Comparison of ENCODE assay signal across 22 mouse cellular contexts in the genomic region with DNA sequence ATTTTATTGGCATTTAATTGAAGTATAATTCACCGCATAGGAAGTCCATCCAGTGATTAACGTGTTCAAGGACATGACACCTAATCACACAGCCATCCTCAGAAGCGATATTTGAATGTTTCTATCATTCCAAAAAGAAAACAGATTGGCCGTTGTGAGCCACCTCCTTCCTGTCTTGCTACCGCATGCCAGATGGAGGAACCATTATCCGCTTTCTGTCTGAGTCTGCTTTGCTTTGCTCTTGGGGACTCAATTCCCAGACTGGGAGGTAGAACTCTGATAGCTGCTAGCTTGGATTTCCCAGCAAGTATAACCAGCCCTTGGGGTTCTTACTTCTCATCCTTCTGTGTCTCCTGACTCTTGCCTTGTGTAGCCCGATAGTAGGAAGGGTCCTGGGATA.
DNase-seq lines count a peak whose midpoint lies in the region; ATAC-seq and TF ChIP-seq lines count a peak whose summit lies in the region.
"Had no signal": no experiment of that assay in that cellular context is flagged by ENCODE, and none has a peak within 500 bp of the region (broad histone marks: within the 10 kb centered on the region; RNA-seq: fewer than 3 reads in every experiment).

No protein-coding gene starts in this region.

- ATAC-seq in heart, embryonic 16.5 days (replicated peaks; ENCODE audit: extremely low read depth, insufficient read depth, low FRiP score) = no peak
- ATAC-seq: forebrain, embryonic 13.5 days; intestine, embryonic 16.5 days had no signal

- no peaks in the 10 kb centered on the region for H3K36me3 ChIP-seq in heart, embryonic 10.5 days
- H3K36me3 ChIP-seq in heart, embryonic 16.5 days (ENCODE audit: control insufficient read depth, insufficient read depth) = no peaks in the 10 kb centered on the region
- H3K36me3 ChIP-seq: embryonic facial prominence, embryonic 15.5 days; hindbrain, embryonic 10.5 days had no signal

- no peak for DNase-seq in heart, embryonic 10.5 days (ENCODE audit: low spot score)
- no peak for DNase-seq in heart, postnatal 4 days
- no peak for DNase-seq in heart, postnatal 10 days
- peak; percentile 12 for DNase-seq in brain, adult 2 months (ENCODE audit: low read depth, low spot score)
- DNase-seq in brain, embryonic 14.5 days (ENCODE audit: low read depth) = peak; percentile 58
- DNase-seq: adrenal gland, adult 2 months; adrenal gland, postnatal 25 days; cerebellum, adult 11 months; cerebellum, adult 8-10 months; cerebellum, postnatal 14 days; embryo, embryonic 11 days; gastrocnemius, adult 2 months; gastrocnemius, postnatal 25 days; heart, postnatal 14 days; kidney, adult 2 months had no signal

- H3K9ac ChIP-seq in heart, embryonic 16.5 days (ENCODE audit: low read length) = no peak overlapping the region
- H3K9ac ChIP-seq: embryonic facial prominence, embryonic 15.5 days; forebrain, embryonic 13.5 days; hindbrain, embryonic 14.5 days had no signal

- no peak for TF ChIP-seq CTCF in brain, embryonic 14.5 days (IDR thresholded peaks at IDR 0.05; ENCODE audit: borderline replicate concordance, extremely low read depth, insufficient read depth, insufficient read length)

- no peaks in the 10 kb centered on the region for H3K27me3 ChIP-seq in heart, embryonic 10.5 days (ENCODE audit: insufficient read depth, poor library complexity, severe bottlenecking)
- H3K27me3 ChIP-seq in heart, embryonic 16.5 days (ENCODE audit: control insufficient read depth, insufficient read depth, low read length) = no peaks in the 10 kb centered on the region
- H3K27me3 ChIP-seq: embryonic facial prominence, embryonic 15.5 days; forebrain, embryonic 13.5 days had no signal

- no peak for TF ChIP-seq POLR2A in brain, embryonic 14.5 days (IDR thresholded peaks at IDR 0.05; ENCODE audit: borderline replicate concordance, extremely low read depth, insufficient read depth, insufficient read length, poor library complexity, severe bottlenecking)

- 63% methylated on average over 7 of the region's 7 CpGs for WGBS in heart, embryonic 10.5 days
- WGBS in heart, embryonic 16.5 days = 63% methylated on average over 7 of the region's 7 CpGs

- peaks cover 62% of the 10 kb centered on the region for H3K4me1 ChIP-seq in heart, embryonic 10.5 days
- H3K4me1 ChIP-seq in heart, embryonic 16.5 days (ENCODE audit: control insufficient read depth, insufficient read depth, low read length) = peaks cover 47% of the 10 kb centered on the region

- H3K4me3 ChIP-seq in heart, embryonic 10.5 days = no peak overlapping the region
- H3K4me3 ChIP-seq in heart, embryonic 16.5 days (ENCODE audit: low read length) = no peak overlapping the region
- H3K4me3 ChIP-seq: embryonic facial prominence, embryonic 15.5 days; erythroblast, embryonic 14.5 days; forebrain, embryonic 13.5 days; gastrocnemius, adult 2 months; hindbrain, embryonic 10.5 days had no signal

- no peaks in the 10 kb centered on the region for H3K9me3 ChIP-seq in heart, embryonic 10.5 days
- no peaks in the 10 kb centered on the region for H3K9me3 ChIP-seq in heart, embryonic 16.5 days (replicated peaks; ENCODE audit: control insufficient read depth, low read length)
- H3K9me3 ChIP-seq: embryonic facial prominence, embryonic 15.5 days; forebrain, embryonic 13.5 days; hindbrain, embryonic 10.5 days had no signal

- intact Hi-C loops in heart, postnatal 10 days (cut with DNase I) = no loop called here

- peak overlapping the region; percentile 78 for H3K27ac ChIP-seq in heart, embryonic 10.5 days
- H3K27ac ChIP-seq in heart, embryonic 16.5 days (ENCODE audit: low read length) = 0 out of 2 replicates have a peak overlapping the region, but pooled peaks have one; percentile 6
- H3K27ac ChIP-seq: embryonic facial prominence, embryonic 15.5 days; forebrain, embryonic 13.5 days; gastrocnemius, adult 2 months; hindbrain, embryonic 10.5 days; hindbrain, embryonic 14.5 days had no signal

- no peak overlapping the region for H3K4me2 ChIP-seq in heart, embryonic 16.5 days (ENCODE audit: low read depth, low read length)
- H3K4me2 ChIP-seq: embryonic facial prominence, embryonic 15.5 days; forebrain, embryonic 13.5 days; hindbrain, embryonic 14.5 days had no signal

Comparison
In these comparisons a context has a peak if more than half of its experiments do, and no peak if none do; other contexts are left out.
1. DNase-seq: peak in brain, adult 2 months (single experiment) and brain, embryonic 14.5 days (single experiment); none in heart, embryonic 10.5 days (single experiment), heart, postnatal 4 days (single experiment) and heart, postnatal 10 days (0 of 2).